Mouse (Mus musculus) G1E (cell line): ENCODE results near the gene Dysf. TPM values are rescaled to one million over a fixed set of nuclear protein-coding genes. Genes with fewer than 3 reads are reported as not detected.
A peak's percentile ranks its signal among the peaks of the same experiment; 100 is the strongest.

ENCODE experiments used
- ATAC-seq: 2 replicates; pipeline ENCODE4 v1.8.0; 2016; ENCODE audit warnings: mild to moderate bottlenecking; ENCODE audit not compliant: insufficient number of reproducible peaks, poor library complexity, low FRiP score, severe bottlenecking; ENCODE audit errors: extremely low read depth
- DNase-seq: peaks from one replicate; pipeline ENCODE4 v3.0.0; 2012; ENCODE audit warnings: low spot score
- H3K27me3 ChIP-seq: 2 replicates; pipeline ENCODE4 v1.6.1; 2012; ENCODE audit warnings: mild to moderate bottlenecking, low read length, inconsistent platforms; ENCODE audit not compliant: insufficient read depth
- H3K36me3 ChIP-seq: replicated peaks from 2 replicates; pipeline ENCODE3; 2012; ENCODE audit warnings: mild to moderate bottlenecking, inconsistent platforms
- H3K4me1 ChIP-seq: 2 replicates; pipeline ENCODE4 v1.6.1; 2012; ENCODE audit warnings: low read depth, low read length, inconsistent platforms, mixed read lengths; ENCODE audit not compliant: insufficient read depth
- H3K4me3 ChIP-seq: 2 replicates; pipeline ENCODE4 v1.5.1; 2012; ENCODE audit warnings: low read depth, mild to moderate bottlenecking, inconsistent platforms, low read length, moderate library complexity, mixed read lengths
- H3K9me3 ChIP-seq: replicated peaks from 2 replicates; pipeline ENCODE4 v1.6.1; 2012; ENCODE audit warnings: inconsistent platforms
- CTCF ChIP-seq: IDR thresholded peaks from 2 replicates; pipeline ENCODE4 v1.5.1; 2012; ENCODE audit warnings: low read depth, low read length, inconsistent platforms, mixed read lengths
- GATA1 ChIP-seq: IDR thresholded peaks from 2 replicates; pipeline ENCODE4 v1.6.1; 2012; ENCODE audit warnings: borderline replicate concordance, low read length, inconsistent platforms, mixed read lengths
- GATA2 ChIP-seq: IDR thresholded peaks from 2 replicates; pipeline ENCODE4 v1.6.1; 2012; ENCODE audit warnings: low read depth, low read length, inconsistent platforms, borderline replicate concordance
- POLR2AphosphoS5 ChIP-seq: IDR thresholded peaks from 2 replicates; pipeline ENCODE4 v1.6.1; 2012; ENCODE audit warnings: low read depth, low read length, inconsistent platforms; ENCODE audit not compliant: insufficient replicate concordance
- TAL1 ChIP-seq: conservative IDR thresholded peaks from 2 replicates; pipeline ENCODE4 v1.6.1; 2012; ENCODE audit warnings: low read depth, low read length, inconsistent platforms, mixed read lengths
- polyA plus RNA-seq: library from polyadenylated mRNA; stranded (reverse); fragments of >175 nt; gene quantifications from 2 replicates; pipeline ENCODE4 v1.2.3, GENCODE M21; 2012
- total RNA-seq, 2 experiments: library from RNA; stranded (forward) in 1 of 2; stranded (reverse) in 1 of 2; fragments of 200-1000 nt in 1 of 2; fragments of >200 nt in 1 of 2; fragmentation: Nextera tagmentation in 1 of 2; gene quantifications; 2 replicates each; pipeline ENCODE4 v1.2.3; 2014 to 2017

The Dysf gene
- total and polyA plus RNA-seq, 3 experiments, result 0.11 TPM; not detected in 2

GRCm38 (mm10) chr6:84168571-84168970, 160.2 kb downstream of the Dysf start:
- ATAC-seq, result no peak
- no peaks in the 10 kb centered on the region for H3K36me3 ChIP-seq
- DNase-seq, result no peak
- TF ChIP-seq GATA2, result no peak
- no peak for TF ChIP-seq POLR2AphosphoS5
- H3K4me3 ChIP-seq, result no peak overlapping the region
- H3K27me3 ChIP-seq, result peaks cover 4% of the 10 kb centered on the region; the same call in 1 of the 2 replicates
- H3K9me3 ChIP-seq, result no peaks in the 10 kb centered on the region
- no peaks in the 10 kb centered on the region for H3K4me1 ChIP-seq

- Histone ChIP-seq H3K4me1 (no peaks in the 10 kb centered on the region), H3K36me3 (no peaks in the 10 kb centered on the region), H3K27me3 (peaks cover 4% of the 10 kb centered on the region; the same call in 1 of the 2 replicates), H3K4me3 (no peak overlapping the region), H3K9me3 (peaks cover 3% of the 10 kb centered on the region; the same call in 1 of the 2 replicates)
- ATAC-seq (no peak), DNase-seq (no peak)
- TF ChIP-seq POLR2AphosphoS5, result no peak
- no peak for TF ChIP-seq TAL1
- TF ChIP-seq GATA1, result no peak
- TF ChIP-seq GATA2, result no peak
- TF ChIP-seq CTCF, result no peak
Measured at GRCm38 (mm10) chr6:84173626-84174025, 165.2 kb downstream of the Dysf start.

GRCm38 (mm10) chr6:84178776-84179405, 170.5 kb downstream of the Dysf start:
- TF ChIP-seq POLR2AphosphoS5 (no peak), CTCF (no peak), GATA1 (no peak), TAL1 (no peak), GATA2 (no peak)
- no peaks in the 10 kb centered on the region for H3K4me1 ChIP-seq
- peaks cover 3% of the 10 kb centered on the region; the same call in 1 of the 2 replicates for H3K9me3 ChIP-seq
- no peaks in the 10 kb centered on the region for H3K27me3 ChIP-seq
- H3K4me3 ChIP-seq, result no peak overlapping the region
- no peak for DNase-seq
- no peaks in the 10 kb centered on the region for H3K36me3 ChIP-seq
- no peak for ATAC-seq

GRCm38 (mm10) chr6:84181452-84181851, 173.1 kb downstream of the Dysf start:
- no peaks in the 10 kb centered on the region for H3K36me3 ChIP-seq
- ATAC-seq, result no peak
- DNase-seq, result no peak
- H3K4me1 ChIP-seq, result no peaks in the 10 kb centered on the region
- peaks cover 2% of the 10 kb centered on the region; the same call in 1 of the 2 replicates for H3K27me3 ChIP-seq
- H3K4me3 ChIP-seq, result no peak overlapping the region
- TF ChIP-seq CTCF (no peak), TAL1 (no peak), GATA2 (no peak), GATA1 (no peak), POLR2AphosphoS5 (no peak)
- H3K9me3 ChIP-seq, result peaks cover 2% of the 10 kb centered on the region; the same call in 1 of the 2 replicates

- Histone ChIP-seq H3K36me3 (no peaks in the 10 kb centered on the region), H3K4me3 (no peak overlapping the region), H3K9me3 (no peaks in the 10 kb centered on the region), H3K27me3 (0 out of 2 replicates have a peak, but pooled peaks cover under 1% of the 10 kb centered on the region), H3K4me1 (no peaks in the 10 kb centered on the region)
- ATAC-seq (no peak), DNase-seq (no peak)
- TF ChIP-seq GATA1, result no peak
- TF ChIP-seq POLR2AphosphoS5, result no peak
- TF ChIP-seq GATA2, result no peak
- no peak for TF ChIP-seq TAL1
- TF ChIP-seq CTCF, result no peak
Measured at GRCm38 (mm10) chr6:84191656-84192250, 183.4 kb downstream of the Dysf start.

- ATAC-seq (no peak), DNase-seq (no peak)
- TF ChIP-seq TAL1, result no peak
- no peak for TF ChIP-seq CTCF
- TF ChIP-seq POLR2AphosphoS5, result no peak
- TF ChIP-seq GATA2, result no peak
- no peak for TF ChIP-seq GATA1
Measured at GRCm38 (mm10) chr6:84196511-84196910, 188.1 kb downstream of the Dysf start.

More at GRCm38 (mm10) chr6:84196511-84196910, 188.1 kb downstream of the Dysf start:
- Histone ChIP-seq H3K27me3 (0 out of 2 replicates have a peak, but pooled peaks cover 5% of the 10 kb centered on the region), H3K4me3 (peak overlapping the region; percentile 34; the same call in 1 of the 2 replicates), H3K9me3 (no peaks in the 10 kb centered on the region), H3K4me1 (no peaks in the 10 kb centered on the region), H3K36me3 (no peaks in the 10 kb centered on the region)
